Mouse (Mus musculus): ENCODE data around the gene Yipf4. TPM values are rescaled to one million over a fixed set of nuclear protein-coding genes. Genes with fewer than 3 reads are reported as not detected.
A peak's percentile ranks its signal among the peaks of the same experiment; 100 is the strongest.

Gene Yipf4
- polyA plus RNA-seq, 1 experiment from 2014 or later, result 37.2 TPM

DNA sequence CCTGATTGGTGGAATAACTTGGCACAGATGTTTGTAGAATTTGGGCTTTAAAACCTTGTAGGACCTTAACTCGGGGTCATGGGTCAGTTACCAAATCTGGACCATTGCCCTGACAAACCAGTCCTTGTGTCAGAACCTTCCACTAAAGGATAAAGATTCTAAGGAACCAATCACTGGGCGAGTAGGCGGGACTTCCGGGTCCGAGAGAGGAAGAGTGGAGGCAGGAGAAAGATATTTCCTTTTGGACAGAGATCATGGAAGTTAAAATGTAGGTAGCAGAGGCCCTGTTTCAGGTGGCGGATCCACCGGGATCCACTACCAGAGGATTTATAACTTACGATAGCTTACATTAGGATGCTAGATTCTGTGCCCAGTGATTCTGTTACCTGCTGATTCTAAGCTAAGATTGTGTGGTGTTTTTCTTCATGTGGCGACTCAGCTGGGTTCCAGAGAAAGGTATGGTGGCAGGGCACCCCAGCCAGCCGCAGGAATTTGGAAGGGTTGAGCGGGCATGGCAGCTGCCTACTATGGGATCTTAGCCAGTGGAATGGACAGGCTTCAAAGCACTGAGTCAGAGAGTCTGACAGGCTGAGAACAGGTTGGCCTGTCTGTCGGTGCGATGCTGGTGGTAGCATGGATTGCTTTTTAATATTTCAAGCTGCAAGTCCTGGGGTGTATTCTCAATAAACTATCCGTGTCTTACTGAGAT lies 8.8 kb upstream of the Yipf4 start:
- no peak overlapping the region for H3K27ac ChIP-seq
- no peaks in the 10 kb centered on the region for H3K9me3 ChIP-seq
- H3K4me1 ChIP-seq (replicated peaks), result no peaks in the 10 kb centered on the region; the same call in 1 of the 2 replicates
- no peaks in the 10 kb centered on the region for H3K36me3 ChIP-seq
- no peak for DNase-seq (ENCODE audit: low spot score)
- H3K4me3 ChIP-seq, result no peak overlapping the region
- no peaks in the 10 kb centered on the region for H3K27me3 ChIP-seq (ENCODE audit: insufficient read depth, poor library complexity, severe bottlenecking)
- WGBS, result 88% methylated on average over 14 of the region's 14 CpGs

DNA sequence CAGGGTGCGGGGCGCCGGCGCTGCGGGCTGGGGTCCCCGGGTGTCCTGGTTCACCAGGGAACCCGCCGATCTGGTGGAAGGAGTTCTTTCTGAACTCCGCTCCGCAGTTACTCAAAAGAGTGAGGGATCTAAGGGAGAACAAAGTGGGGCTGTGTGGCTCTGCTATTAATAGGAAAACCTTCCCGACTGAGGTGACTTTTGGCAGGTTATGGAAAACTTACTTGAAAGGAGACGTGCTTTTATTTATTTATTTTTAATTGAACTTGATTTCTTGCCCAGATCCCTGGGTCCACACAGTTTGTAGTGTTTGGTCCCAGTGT lies 568 bp downstream of the Yipf4 start:
- peak overlapping the region; percentile 100 for H3K4me3 ChIP-seq
- no peaks in the 10 kb centered on the region for H3K9me3 ChIP-seq
- peaks cover 32% of the 10 kb centered on the region for H3K36me3 ChIP-seq
- under 1% methylated on average over 12 of the region's 12 CpGs for WGBS
- H3K4me1 ChIP-seq (replicated peaks), result peaks cover 9% of the 10 kb centered on the region; the same call in 1 of the 2 replicates
- peak overlapping the region; percentile 90 for H3K27ac ChIP-seq
- H3K27me3 ChIP-seq (ENCODE audit: insufficient read depth, poor library complexity, severe bottlenecking), result no peaks in the 10 kb centered on the region
- no peak for DNase-seq (ENCODE audit: low spot score)

DNA sequence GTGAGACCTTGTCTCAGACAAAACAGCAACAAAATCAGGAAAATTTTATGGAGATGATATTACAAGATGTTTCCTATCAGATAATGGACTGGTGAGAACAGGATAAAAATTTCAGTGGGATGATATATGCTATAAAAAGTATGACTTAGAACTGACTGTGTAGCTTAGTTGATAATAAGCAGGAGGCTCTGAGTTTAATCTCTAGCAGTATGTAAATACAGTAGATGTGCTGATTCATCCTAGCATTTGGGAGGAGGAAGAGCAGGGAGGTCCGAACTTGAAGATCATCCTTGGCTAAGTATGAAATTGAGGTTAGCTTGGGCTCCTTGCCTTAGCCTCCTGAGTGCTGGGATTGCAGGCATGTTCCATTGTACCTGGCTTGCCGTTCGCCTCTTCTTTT lies 2.3 kb downstream of the Yipf4 start:
- no peak overlapping the region for H3K4me3 ChIP-seq

DNA sequence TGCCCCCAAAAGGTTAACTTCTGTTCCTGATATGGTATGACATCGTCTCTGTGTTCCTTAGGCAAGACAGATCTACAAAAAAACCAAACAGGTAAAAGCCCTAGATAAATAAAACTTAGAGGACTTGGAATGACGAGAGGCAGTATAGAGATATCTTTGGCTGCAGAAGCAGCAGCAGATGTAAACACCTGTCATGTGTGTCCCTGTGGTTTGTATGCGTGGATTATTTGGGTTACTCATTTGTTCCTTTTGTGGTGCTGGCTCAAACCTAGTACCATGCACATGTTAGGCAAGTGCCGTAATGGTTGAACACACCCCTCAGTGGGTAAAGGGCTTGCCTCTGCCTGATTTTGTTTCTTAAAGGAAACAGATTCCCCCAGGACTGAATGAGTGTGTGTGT lies 10.9 kb downstream of the Yipf4 start:
- no peaks in the 10 kb centered on the region for H3K4me1 ChIP-seq (replicated peaks)
- 94% methylated on average over 4 of the region's 4 CpGs for WGBS
- H3K27ac ChIP-seq, result no peak overlapping the region
- no peaks in the 10 kb centered on the region for H3K9me3 ChIP-seq
- H3K27me3 ChIP-seq (ENCODE audit: insufficient read depth, poor library complexity, severe bottlenecking), result no peaks in the 10 kb centered on the region
- DNase-seq (ENCODE audit: low spot score), result no peak
- peaks cover 61% of the 10 kb centered on the region for H3K36me3 ChIP-seq
- H3K4me3 ChIP-seq, result no peak overlapping the region

More for the DNA sequence above, 2.3 kb downstream of the Yipf4 start:
- WGBS, result 92% methylated on average over 3 of the region's 3 CpGs
- Histone ChIP-seq H3K36me3 (peaks cover 48% of the 10 kb centered on the region), H3K9me3 (no peaks in the 10 kb centered on the region), H3K4me1 (replicated peaks) (peaks cover 9% of the 10 kb centered on the region; the same call in 1 of the 2 replicates), H3K27ac (no peak overlapping the region), H3K27me3 (ENCODE audit: insufficient read depth, poor library complexity, severe bottlenecking) (no peaks in the 10 kb centered on the region)
- DNase-seq (ENCODE audit: low spot score), result no peak

DNA sequence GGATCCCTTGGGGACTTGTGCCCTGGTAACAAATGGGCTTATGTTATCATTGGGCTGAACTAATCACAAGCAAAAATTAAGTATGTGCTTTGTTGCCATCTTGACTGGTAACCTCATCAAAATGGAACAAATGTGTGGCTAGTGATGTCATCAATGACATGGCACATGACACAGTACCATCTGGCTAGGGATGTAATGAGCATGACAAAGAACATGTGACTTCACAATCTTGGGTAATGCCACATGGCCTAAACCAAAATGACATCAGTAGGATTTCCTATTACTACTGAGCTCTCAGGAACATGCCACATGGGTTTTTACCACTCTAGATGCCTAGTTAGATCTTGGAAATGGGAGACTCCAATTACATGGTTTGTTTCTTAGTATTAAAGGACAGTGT lies 11.8 kb downstream of the Yipf4 start:
- no peaks in the 10 kb centered on the region for H3K4me1 ChIP-seq (replicated peaks)
- H3K27ac ChIP-seq, result no peak overlapping the region
- H3K27me3 ChIP-seq (ENCODE audit: insufficient read depth, poor library complexity, severe bottlenecking), result no peaks in the 10 kb centered on the region
- DNase-seq (ENCODE audit: low spot score), result no peak
- no peaks in the 10 kb centered on the region for H3K9me3 ChIP-seq
- H3K4me3 ChIP-seq, result no peak overlapping the region
- H3K36me3 ChIP-seq, result peaks cover 52% of the 10 kb centered on the region

DNA sequence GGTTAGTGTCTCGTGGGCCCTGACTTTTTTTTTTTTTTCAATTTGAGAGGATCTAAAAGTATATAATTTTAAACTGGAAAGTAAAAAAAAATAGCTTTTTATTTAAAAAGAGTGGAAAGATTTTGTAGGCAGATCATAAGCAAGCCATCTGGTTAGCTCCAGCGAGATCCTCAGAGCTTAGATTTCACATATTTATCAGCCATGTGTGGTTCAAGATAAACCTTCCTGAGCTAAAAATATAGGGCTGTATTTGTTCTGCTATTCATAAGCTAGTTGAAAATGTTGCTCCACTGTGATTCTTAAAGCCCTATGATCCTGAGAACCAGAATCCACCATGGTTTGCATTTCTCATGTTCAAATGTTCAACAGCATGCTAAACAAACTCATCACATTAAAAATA lies 18.6 kb downstream of the Yipf4 start:
- Histone ChIP-seq H3K4me3 (no peak overlapping the region), H3K4me1 (replicated peaks) (no peaks in the 10 kb centered on the region), H3K27ac (no peak overlapping the region), H3K9me3 (no peaks in the 10 kb centered on the region), H3K27me3 (ENCODE audit: insufficient read depth, poor library complexity, severe bottlenecking) (no peaks in the 10 kb centered on the region), H3K36me3 (no peaks in the 10 kb centered on the region)
- 83% methylated on average over 2 of the region's 2 CpGs for WGBS
- DNase-seq (ENCODE audit: low spot score), result no peak

DNA sequence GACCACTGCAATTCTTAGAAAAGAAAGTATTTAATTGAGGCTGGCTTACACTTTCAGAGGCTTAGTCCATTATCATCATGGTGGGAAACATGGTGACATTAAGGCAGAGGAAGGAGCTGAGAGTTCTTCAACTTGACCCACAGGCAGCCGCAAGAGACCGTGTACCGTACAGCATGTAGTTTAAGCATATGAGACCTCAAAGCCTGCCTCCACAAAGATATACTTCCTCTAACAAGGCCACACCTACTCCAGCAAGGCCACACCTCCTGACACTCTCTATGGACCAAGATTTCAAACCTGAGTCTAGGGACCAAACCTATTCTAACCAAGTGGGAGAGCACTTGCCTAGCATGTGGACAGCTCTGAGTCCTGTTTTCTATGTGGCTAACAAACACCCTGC lies 19.3 kb downstream of the Yipf4 start:
- Histone ChIP-seq H3K4me1 (replicated peaks) (no peaks in the 10 kb centered on the region), H3K4me3 (no peak overlapping the region), H3K9me3 (no peaks in the 10 kb centered on the region), H3K36me3 (no peaks in the 10 kb centered on the region), H3K27ac (no peak overlapping the region), H3K27me3 (ENCODE audit: insufficient read depth, poor library complexity, severe bottlenecking) (no peaks in the 10 kb centered on the region)
- WGBS, result 95% methylated on average over 3 of the region's 3 CpGs
- no peak for DNase-seq (ENCODE audit: low spot score)

DNA sequence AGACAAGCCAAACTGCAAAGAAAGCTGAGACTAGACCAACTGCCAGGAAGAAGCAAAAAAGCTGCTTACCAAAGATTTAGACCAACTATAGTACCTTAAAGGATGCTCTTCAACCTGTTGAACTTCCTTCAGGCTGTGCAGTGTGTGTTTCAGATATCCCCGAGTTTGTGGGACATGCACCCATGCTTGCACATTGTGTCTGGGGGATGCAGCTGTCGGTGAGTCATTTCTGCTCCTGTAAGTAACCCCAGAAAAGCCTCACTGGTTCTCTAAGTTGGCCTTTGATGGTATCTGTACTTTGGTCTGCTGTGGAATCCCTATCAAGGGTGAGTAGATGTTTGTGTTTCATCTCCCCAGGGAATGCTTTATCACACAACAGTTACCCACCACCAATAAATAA lies 23.0 kb downstream of the Yipf4 start:
- Histone ChIP-seq H3K4me1 (replicated peaks) (no peaks in the 10 kb centered on the region), H3K36me3 (no peaks in the 10 kb centered on the region), H3K27me3 (ENCODE audit: insufficient read depth, poor library complexity, severe bottlenecking) (no peaks in the 10 kb centered on the region), H3K27ac (no peak overlapping the region), H3K4me3 (no peak overlapping the region), H3K9me3 (no peaks in the 10 kb centered on the region)
- 91% methylated on average over 2 of the region's 2 CpGs for WGBS
- no peak for DNase-seq (ENCODE audit: low spot score)

DNA sequence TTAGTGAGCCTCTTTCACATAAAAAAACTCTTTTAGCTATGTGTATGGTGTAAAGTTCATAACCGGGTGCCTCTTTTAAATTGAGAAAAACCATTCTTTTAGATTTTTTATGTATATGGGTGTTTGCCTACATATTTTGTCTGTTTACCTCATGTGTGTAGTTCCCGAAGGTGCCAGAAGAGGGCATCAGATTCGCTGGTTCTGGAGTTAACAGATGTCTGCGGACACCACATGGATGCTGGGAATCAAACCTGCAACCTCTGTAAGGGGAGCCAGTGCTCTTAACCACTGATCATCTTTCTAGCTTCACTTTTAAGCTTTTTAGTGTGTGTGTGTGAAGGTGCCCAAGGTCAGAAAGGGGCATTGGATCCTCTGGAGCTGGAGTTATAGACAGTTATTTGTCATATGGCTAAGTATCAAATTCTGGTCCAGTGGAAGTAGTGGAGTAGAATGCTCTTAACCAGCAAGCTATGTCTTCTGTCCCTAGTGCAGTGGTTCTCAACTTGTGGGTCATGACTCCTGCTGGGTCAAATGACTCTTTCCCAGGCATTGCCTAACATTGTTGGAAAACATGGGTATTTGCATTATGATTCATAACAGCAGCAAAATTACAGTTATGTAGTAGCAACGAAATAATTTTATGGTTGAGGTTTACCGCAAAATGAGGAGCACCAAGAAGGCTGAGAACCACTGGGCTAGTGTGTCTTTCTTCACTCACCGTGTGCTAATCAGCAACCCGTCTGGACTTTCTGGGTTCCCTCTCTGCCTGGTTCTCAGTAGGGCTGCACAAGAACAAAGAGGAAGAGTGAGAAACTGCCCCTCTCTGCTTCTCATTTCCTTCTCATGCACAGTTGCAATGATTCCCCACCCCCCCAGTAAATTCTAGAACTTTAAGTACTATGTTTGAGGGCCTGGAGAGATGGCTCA lies 33.8 kb downstream of the Yipf4 start:
- H3K27ac ChIP-seq, result no peak overlapping the region
- no peak overlapping the region for H3K4me3 ChIP-seq
- H3K4me1 ChIP-seq (replicated peaks), result peaks cover 8% of the 10 kb centered on the region
- H3K27me3 ChIP-seq (ENCODE audit: insufficient read depth, poor library complexity, severe bottlenecking), result no peaks in the 10 kb centered on the region
- 85% methylated on average over 8 of the region's 8 CpGs for WGBS
- no peak for DNase-seq (ENCODE audit: low spot score)
- H3K9me3 ChIP-seq, result no peaks in the 10 kb centered on the region
- no peaks in the 10 kb centered on the region for H3K36me3 ChIP-seq

DNA sequence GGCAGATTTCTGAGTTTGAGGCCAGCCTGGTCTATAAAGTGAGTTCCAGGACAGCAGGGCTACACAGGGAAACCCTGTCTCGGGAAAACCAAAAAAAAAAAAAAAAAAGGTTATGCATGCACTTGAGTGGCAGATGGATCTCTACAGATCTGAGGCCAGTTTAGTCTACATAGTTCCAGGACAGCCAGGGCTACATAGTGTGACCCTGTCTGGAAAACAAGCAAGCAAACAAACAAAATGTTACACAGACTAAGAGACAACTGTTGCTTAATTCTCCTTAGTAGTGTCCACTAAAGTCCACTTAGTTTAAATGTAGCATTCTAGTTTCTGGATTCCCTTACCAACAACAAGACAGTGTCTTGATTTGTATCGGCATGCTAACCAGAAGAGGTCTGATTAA lies 36.8 kb downstream of the Yipf4 start:
- Histone ChIP-seq H3K9me3 (no peaks in the 10 kb centered on the region), H3K4me3 (no peak overlapping the region), H3K27ac (no peak overlapping the region), H3K27me3 (ENCODE audit: insufficient read depth, poor library complexity, severe bottlenecking) (no peaks in the 10 kb centered on the region), H3K36me3 (no peaks in the 10 kb centered on the region), H3K4me1 (replicated peaks) (peaks cover 23% of the 10 kb centered on the region)
- 91% methylated on average over 2 of the region's 2 CpGs for WGBS
- no peak for DNase-seq (ENCODE audit: low spot score)

DNA sequence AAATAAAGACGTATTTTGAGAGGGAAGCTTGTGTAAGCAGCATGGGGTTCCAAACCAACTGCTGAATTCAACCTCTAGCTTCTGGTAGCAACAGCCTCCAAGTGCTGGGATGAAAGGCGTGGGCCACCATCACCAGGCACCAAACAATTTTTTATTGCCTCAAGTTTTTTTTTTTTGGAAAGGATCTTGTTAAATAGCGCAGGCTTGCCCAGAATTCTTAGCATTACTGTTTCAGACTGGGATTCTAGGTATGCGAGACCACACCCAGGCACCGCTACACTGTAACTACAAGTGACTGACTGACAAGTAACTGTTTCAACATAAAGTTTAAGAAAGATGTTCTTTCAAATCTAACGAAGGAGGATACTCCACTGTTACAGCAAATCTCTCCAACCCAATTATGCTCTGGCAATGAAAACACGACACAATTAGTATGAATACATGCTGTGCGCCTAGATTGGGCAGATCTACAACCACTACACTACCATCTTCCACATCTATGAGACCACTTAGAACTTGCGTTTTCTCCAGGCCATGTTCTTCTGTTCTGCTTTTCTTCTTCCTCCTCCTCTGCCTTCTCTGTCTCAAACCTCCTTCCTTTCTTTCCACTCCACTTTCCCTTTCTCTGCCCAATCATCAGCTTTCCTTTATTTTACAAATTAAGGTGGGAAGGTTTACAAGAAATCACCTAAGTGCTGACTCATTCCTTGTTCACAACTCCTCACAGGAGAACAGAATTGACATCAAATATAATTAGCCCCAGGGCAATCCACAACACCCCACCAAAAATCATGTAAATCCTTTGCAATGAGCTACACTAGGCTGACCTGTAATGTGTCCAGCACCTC lies 37.7 kb downstream of the Yipf4 start:
- H3K27me3 ChIP-seq (ENCODE audit: insufficient read depth, poor library complexity, severe bottlenecking), result no peaks in the 10 kb centered on the region
- WGBS, result 94% methylated on average over 9 of the region's 9 CpGs
- H3K27ac ChIP-seq, result peak overlapping the region; percentile 98
- H3K4me1 ChIP-seq (replicated peaks), result peaks cover 23% of the 10 kb centered on the region
- no peak for DNase-seq (ENCODE audit: low spot score)
- no peaks in the 10 kb centered on the region for H3K36me3 ChIP-seq
- H3K4me3 ChIP-seq, result peak overlapping the region; percentile 97
- H3K9me3 ChIP-seq, result no peaks in the 10 kb centered on the region

DNA sequence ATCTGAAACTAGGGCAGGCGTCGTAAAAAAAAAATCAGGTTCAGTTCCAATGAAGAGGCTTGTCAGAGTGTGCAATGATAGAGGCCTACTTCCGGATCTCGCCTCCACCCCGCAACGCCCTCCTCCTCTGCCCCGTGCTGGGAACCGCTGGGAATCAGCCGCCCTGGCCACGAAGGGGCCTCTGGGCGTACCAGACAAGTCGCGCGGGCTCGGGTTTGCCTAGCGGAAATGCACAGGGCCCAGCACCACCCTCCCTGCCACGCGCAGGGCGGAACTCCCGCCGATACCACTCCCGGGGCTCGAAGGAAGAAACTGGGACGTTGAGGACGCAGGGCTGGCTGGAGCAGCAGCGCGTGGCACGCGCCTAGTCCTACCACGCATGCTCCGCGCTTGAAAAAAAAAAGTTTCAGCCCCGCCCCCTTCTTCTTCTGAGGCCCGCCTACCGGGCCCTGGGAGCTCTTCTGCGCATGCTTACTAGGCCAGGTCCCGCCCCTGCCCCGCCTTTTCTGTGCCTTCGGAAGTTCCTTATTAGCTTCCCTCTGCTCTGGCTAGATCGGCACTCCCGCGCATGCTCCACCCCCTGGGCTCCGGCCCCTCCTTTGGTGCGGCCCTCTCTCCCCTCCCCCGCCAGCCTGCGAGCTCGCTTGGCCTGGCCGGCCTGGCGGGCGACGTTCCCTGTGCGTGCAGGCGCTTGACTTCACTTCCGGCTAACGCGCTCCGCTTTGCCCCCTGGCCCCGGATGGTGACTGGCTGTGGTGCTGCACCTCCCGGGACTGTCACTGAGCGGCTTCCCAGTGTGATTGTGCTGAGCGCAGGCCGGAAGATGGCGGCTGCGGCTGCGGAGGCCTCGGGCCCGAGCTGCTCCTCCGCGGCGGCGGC lies 38.7 kb downstream of the Yipf4 start, which contains the start of gene Birc6:
TSS of gene Birc6 (plus strand) at position 567 of the 879 bp plus-strand sequence.
- Histone ChIP-seq H3K4me1 (replicated peaks) (peaks cover 23% of the 10 kb centered on the region), H3K9me3 (no peaks in the 10 kb centered on the region), H3K36me3 (peaks cover 4% of the 10 kb centered on the region; the same call in 1 of the 2 replicates), H3K27ac (peak within 1 kb of the TSS; percentile 98), H3K4me3 (peak within 1 kb of the TSS; percentile 97), H3K27me3 (ENCODE audit: insufficient read depth, poor library complexity, severe bottlenecking) (no peaks in the 10 kb centered on the region)
- DNase-seq (ENCODE audit: low spot score), result peak; percentile 100
- under 1% methylated on average over 71 of the region's 71 CpGs for WGBS

Measured in hindbrain, embryonic 10.5 days (tissue).